Mouse (Mus musculus): Measurements from ENCODE around the gene Tcl1b2. TPM values are rescaled to one million over a fixed set of nuclear protein-coding genes. Genes with fewer than 3 reads are reported as not detected.
"Not testable (repeated sequence)": the region's sequence is repeated elsewhere in the genome, so short reads cannot be mapped to it uniquely, and the experiment has no call there.

The Tcl1b2 gene
- total and polyA plus RNA-seq, 3 experiments, result not detected

DNA sequence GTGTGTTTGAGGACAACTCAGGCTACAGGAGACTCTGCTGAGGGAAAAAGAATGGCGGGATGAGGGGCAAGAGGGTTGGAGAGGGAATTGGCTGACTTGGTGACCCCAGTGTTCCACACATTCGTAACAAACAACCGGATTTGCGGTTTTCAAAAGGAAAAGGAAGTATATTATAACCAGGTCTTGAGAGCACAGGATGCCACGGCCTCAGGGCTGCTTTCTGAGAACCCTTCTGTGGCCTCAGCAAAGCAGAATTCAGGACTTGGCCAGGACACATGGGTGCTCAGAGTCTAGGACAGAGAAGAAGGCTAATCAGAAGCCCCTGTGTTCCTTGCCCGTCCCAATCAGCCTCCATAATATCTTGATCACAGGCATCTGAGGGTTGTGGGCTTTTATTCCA lies 13.0 kb downstream of the Tcl1b2 start:
- no peak for DNase-seq

DNA sequence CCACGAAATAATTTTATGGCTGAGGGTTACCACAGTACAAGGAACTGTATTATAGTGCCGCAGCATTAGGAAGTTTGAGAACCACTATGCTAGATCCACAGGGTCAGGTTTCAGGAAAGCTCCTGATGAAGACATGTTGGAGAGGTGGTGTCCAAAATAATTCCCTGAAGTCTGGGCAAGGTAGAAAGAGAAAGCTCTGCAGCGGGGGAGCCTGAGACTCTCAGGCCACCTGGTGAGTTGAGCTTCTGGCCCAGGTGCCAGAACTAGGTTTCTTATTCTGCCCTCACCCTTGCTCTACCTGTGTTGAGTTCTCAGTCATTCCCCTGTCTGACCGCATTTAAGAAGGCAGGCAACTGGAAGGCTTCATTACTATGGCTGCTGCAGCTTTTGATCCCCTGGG lies 13.6 kb downstream of the Tcl1b2 start, which contains the start of gene Tcl1b1:
TSS of gene Tcl1b1 (plus strand) at position 301 of the 400 bp plus-strand sequence.
- no peak for DNase-seq
- Histone ChIP-seq H3K27me3 (ENCODE audit: control insufficient read depth, insufficient read depth, low read length) (no peaks in the 10 kb centered on the region), H3K9ac (ENCODE audit: low read depth, low read length) (no peak within 1 kb of the TSS), H3K4me3 (no peak within 1 kb of the TSS), H3K36me3 (ENCODE audit: control insufficient read depth, insufficient read depth, low read length) (no peaks in the 10 kb centered on the region), H3K79me2 (replicated peaks; ENCODE audit: control insufficient read depth, insufficient read depth, low read length) (no peaks in the 10 kb centered on the region), H3K4me1 (ENCODE audit: control insufficient read depth, insufficient read depth, low read length) (no peaks in the 10 kb centered on the region), H3K27ac (no peak within 1 kb of the TSS)
- intact Hi-C loops (cut with DNase I), result no loop called here
- no peak for TF ChIP-seq EP300 (IDR thresholded peaks at IDR 0.05; ENCODE audit: insufficient read depth, low read depth, low read length)
- no peak for TF ChIP-seq CTCF (IDR thresholded peaks at IDR 0.05)
- TF ChIP-seq POLR2A (IDR thresholded peaks at IDR 0.05; ENCODE audit: insufficient read depth, low read depth, low read length), result no peak
- 66% methylated on average over 4 of the region's 4 CpGs for WGBS

More for the DNA sequence above, 13.0 kb downstream of the Tcl1b2 start:
- intact Hi-C loops (cut with DNase I), result no loop called here
- no peaks in the 10 kb centered on the region for H3K27me3 ChIP-seq (ENCODE audit: control insufficient read depth, insufficient read depth, low read length)
- H3K4me1 ChIP-seq (ENCODE audit: control insufficient read depth, insufficient read depth, low read length), result no peaks in the 10 kb centered on the region
- TF ChIP-seq POLR2A (IDR thresholded peaks at IDR 0.05; ENCODE audit: insufficient read depth, low read depth, low read length), result no peak
- no peak for TF ChIP-seq CTCF (IDR thresholded peaks at IDR 0.05)
- no peak for TF ChIP-seq EP300 (IDR thresholded peaks at IDR 0.05; ENCODE audit: insufficient read depth, low read depth, low read length)
- WGBS, result 62% methylated on average over 6 of the region's 6 CpGs
- no peak overlapping the region for H3K27ac ChIP-seq
- H3K4me3 ChIP-seq, result no peak overlapping the region
- no peaks in the 10 kb centered on the region for H3K36me3 ChIP-seq (ENCODE audit: control insufficient read depth, insufficient read depth, low read length)
- no peaks in the 10 kb centered on the region for H3K79me2 ChIP-seq (replicated peaks; ENCODE audit: control insufficient read depth, insufficient read depth, low read length)
- no peak overlapping the region for H3K9ac ChIP-seq (ENCODE audit: low read depth, low read length)

DNA sequence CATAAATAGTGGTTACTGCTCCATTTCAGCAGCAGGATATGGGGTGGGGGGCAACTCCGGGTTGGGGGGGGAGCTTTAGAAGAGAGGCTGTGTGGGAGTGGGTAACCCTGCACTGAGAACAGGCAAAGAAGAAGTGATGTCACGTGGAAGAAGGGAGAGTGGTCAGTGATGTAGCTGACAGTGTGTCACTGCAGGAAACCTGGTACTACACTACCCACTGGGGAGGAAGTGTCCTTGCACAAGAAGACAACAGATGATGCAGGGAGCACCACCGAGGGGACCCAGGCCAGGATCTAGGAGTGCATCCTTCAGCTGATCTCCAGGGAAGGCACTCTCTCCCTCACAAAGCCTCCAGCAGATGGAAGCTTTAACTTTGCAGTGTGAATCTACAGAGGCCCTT lies 20.9 kb downstream of the Tcl1b2 start:
- no peaks in the 10 kb centered on the region for H3K36me3 ChIP-seq (ENCODE audit: control insufficient read depth, insufficient read depth, low read length)
- no peak for TF ChIP-seq POLR2A (IDR thresholded peaks at IDR 0.05; ENCODE audit: insufficient read depth, low read depth, low read length)
- TF ChIP-seq EP300 (IDR thresholded peaks at IDR 0.05; ENCODE audit: insufficient read depth, low read depth, low read length), result no peak
- no peak for TF ChIP-seq CTCF (IDR thresholded peaks at IDR 0.05)

DNA sequence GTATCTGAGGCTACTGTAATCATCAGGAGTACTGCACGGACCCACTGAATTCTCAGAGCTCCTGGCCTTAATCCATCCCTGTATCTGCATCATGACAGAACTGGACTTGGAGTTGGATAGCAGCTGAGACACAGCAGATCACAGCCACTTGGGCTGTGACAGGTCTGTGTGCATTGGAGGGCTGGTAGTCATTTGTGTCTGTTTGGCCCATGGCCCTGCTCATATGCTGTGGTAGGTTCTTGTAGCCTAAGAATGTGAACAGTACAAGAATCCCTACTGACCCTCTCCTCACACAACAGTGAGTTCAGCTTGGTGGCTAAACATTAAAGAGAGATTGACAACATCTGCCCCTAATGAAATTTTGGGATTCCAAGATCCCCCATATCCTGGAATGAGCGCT lies 27.6 kb downstream of the Tcl1b2 start:
- TF ChIP-seq CTCF (IDR thresholded peaks at IDR 0.05), result no peak
- no peaks in the 10 kb centered on the region for H3K27me3 ChIP-seq (ENCODE audit: control insufficient read depth, insufficient read depth, low read length)
- no peak overlapping the region for H3K4me3 ChIP-seq
- DNase-seq, result no peak
- H3K9ac ChIP-seq (ENCODE audit: low read depth, low read length), result no peak overlapping the region
- H3K27ac ChIP-seq, result no peak overlapping the region
- H3K36me3 ChIP-seq (ENCODE audit: control insufficient read depth, insufficient read depth, low read length), result no peaks in the 10 kb centered on the region
- intact Hi-C loops (cut with DNase I), result loop anchor here (10.0 kb wide), 1 partner anchor 119 kb away; no protein-coding TSS in a partner anchor
- WGBS, result 55% methylated on average over 2 of the region's 2 CpGs
- H3K79me2 ChIP-seq (replicated peaks; ENCODE audit: control insufficient read depth, insufficient read depth, low read length), result no peaks in the 10 kb centered on the region
- no peaks in the 10 kb centered on the region for H3K4me1 ChIP-seq (ENCODE audit: control insufficient read depth, insufficient read depth, low read length)

More for the DNA sequence above, 20.9 kb downstream of the Tcl1b2 start:
- Histone ChIP-seq H3K4me1 (ENCODE audit: control insufficient read depth, insufficient read depth, low read length) (no peaks in the 10 kb centered on the region), H3K79me2 (replicated peaks; ENCODE audit: control insufficient read depth, insufficient read depth, low read length) (no peaks in the 10 kb centered on the region), H3K9ac (ENCODE audit: low read depth, low read length) (no peak overlapping the region), H3K27me3 (ENCODE audit: control insufficient read depth, insufficient read depth, low read length) (no peaks in the 10 kb centered on the region), H3K27ac (no peak overlapping the region), H3K4me3 (no peak overlapping the region)
- no peak for DNase-seq
- 47% methylated on average over 3 of the region's 3 CpGs for WGBS
- intact Hi-C loops (cut with DNase I), result no loop called here

- 20% methylated on average over 2 of the region's 2 CpGs for WGBS
Observed at GRCm38 (mm10) chr12:105174318-105174717, 28.5 kb downstream of the Tcl1b2 start.

GRCm38 (mm10) chr12:105176044-105176443 lies 30.2 kb downstream of the Tcl1b2 start, which contains the start of gene Tcl1b5:
Gene Tcl1b5, plus strand, starts transcription at chr12:105176344.
- intact Hi-C loops (cut with DNase I), result loop anchor here (10.0 kb wide), 1 partner anchor 121 kb away; no protein-coding TSS in a partner anchor
- not testable (repeated sequence) for H3K27ac ChIP-seq; DNase-seq; H3K36me3 ChIP-seq (ENCODE audit: control insufficient read depth, insufficient read depth, low read length); H3K9ac ChIP-seq (ENCODE audit: low read depth, low read length); H3K4me3 ChIP-seq; H3K27me3 ChIP-seq (ENCODE audit: control insufficient read depth, insufficient read depth, low read length); H3K79me2 ChIP-seq (replicated peaks; ENCODE audit: control insufficient read depth, insufficient read depth, low read length); H3K4me1 ChIP-seq (ENCODE audit: control insufficient read depth, insufficient read depth, low read length)
- WGBS, result 52% methylated on average over 3 of the region's 3 CpGs

More at GRCm38 (mm10) chr12:105174318-105174717, 28.5 kb downstream of the Tcl1b2 start:
- DNase-seq, result peak; percentile 22 to 54
- intact Hi-C loops (cut with DNase I), result loop anchor here (10.0 kb wide), 1 partner anchor 120 kb away; no protein-coding TSS in a partner anchor
- H3K27ac ChIP-seq; H3K4me3 ChIP-seq; H3K27me3 ChIP-seq (ENCODE audit: control insufficient read depth, insufficient read depth, low read length); H3K36me3 ChIP-seq (ENCODE audit: control insufficient read depth, insufficient read depth, low read length); H3K9ac ChIP-seq (ENCODE audit: low read depth, low read length); H3K4me1 ChIP-seq (ENCODE audit: control insufficient read depth, insufficient read depth, low read length); H3K79me2 ChIP-seq (replicated peaks; ENCODE audit: control insufficient read depth, insufficient read depth, low read length): not testable (repeated sequence)
- peak; percentile 54 for TF ChIP-seq CTCF (IDR thresholded peaks at IDR 0.05)

- H3K9ac ChIP-seq (ENCODE audit: low read depth, low read length); H3K27me3 ChIP-seq (ENCODE audit: control insufficient read depth, insufficient read depth, low read length); H3K4me3 ChIP-seq; DNase-seq; H3K36me3 ChIP-seq (ENCODE audit: control insufficient read depth, insufficient read depth, low read length); intact Hi-C loops (cut with DNase I); H3K4me1 ChIP-seq (ENCODE audit: control insufficient read depth, insufficient read depth, low read length); H3K79me2 ChIP-seq (replicated peaks; ENCODE audit: control insufficient read depth, insufficient read depth, low read length); H3K27ac ChIP-seq: not testable (repeated sequence)
- 48% methylated on average over 4 of the region's 4 CpGs for WGBS
Observed at GRCm38 (mm10) chr12:105181040-105181644, 35.3 kb downstream of the Tcl1b2 start.
